Mouse (Mus musculus): Measurements from ENCODE around the gene Gnb2. TPM values are rescaled to one million over a fixed set of nuclear protein-coding genes. Genes with fewer than 3 reads are reported as not detected.
A peak's percentile ranks its signal among the peaks of the same experiment; 100 is the strongest.

Gene Gnb2
- polyA plus RNA-seq, 1 experiment: 332 TPM

DNA sequence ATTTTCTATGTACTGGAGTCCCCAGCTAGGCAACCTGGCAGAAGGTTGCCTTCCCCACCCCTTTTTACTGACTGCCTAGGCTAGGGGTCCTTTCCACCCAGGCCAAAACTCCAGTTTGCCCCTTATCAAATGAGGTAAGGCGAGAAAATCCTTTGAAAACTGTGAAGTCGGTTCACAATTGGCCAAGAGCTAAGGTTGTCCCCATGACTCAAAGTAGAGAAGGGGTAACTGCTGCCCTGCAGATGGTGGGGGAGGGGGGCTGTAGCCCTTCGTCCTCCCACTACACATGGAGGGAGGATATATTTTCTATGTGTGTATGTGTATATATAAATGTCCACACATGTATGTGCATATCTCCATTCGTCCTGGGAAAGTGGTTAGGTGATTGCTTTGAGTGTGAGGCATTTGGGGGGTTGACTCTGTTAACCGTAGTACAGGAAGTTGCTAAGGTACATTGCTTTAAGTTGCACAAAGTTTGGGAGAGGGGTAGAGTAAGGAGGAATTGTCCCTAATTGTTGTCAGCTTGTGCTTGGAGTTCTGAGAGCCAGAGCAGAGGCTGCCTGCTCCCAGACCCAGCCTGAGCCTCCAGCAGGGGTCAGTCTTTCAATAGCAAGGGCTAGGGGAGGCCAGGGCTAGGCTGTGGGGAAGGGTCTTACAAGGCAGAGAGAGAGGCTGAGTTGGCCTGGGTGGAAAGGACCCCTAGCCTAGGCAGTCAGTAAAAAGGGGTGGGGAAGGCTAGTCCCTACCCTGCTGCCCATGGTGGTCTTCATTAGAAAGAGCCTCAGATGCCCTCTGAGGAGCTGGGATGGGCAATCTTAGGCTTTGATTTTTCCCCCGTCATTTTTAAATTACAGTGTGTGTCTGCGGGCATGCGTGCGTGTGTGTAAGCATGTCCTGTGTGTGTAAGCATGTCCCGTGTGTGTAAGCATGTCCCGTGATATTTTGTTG, 20.2 kb downstream of the Gnb2 start:
- no peak overlapping the region for H3K4me3 ChIP-seq (replicated peaks)
- H3K4me1 ChIP-seq: peaks cover 74% of the 10 kb centered on the region
- TF ChIP-seq FLI1 (IDR thresholded peaks at IDR 0.05; ENCODE audit: low read length) (no peak), GATA1 (IDR thresholded peaks at IDR 0.05; ENCODE audit: borderline replicate concordance, low read length) (no peak)
- H3K36me3 ChIP-seq (replicated peaks; ENCODE audit: low read length): peaks cover 23% of the 10 kb centered on the region
- H3K27me3 ChIP-seq (replicated peaks): no peaks in the 10 kb centered on the region
- no peaks in the 10 kb centered on the region for H3K9me3 ChIP-seq

DNA sequence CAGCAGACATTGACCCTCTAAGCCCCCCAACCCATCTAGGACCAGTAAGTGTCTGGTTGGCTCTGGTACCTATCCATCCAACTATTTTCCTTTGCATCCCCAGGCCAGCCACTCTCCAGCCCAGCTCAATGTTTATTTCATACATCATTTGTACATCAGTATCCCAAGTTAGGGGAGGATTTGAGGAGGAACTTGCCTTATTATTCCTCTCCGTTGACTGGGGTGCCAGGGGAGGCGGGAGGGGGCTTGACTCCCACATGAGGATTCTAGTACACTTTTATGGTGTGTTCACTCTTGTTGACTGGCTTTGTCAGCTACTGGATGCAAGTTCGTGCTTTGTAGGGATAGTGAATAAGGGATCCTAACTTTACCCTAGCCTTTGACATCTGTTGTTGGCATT, 21.6 kb downstream of the Gnb2 start:
- Histone ChIP-seq H3K4me1 (peaks cover 62% of the 10 kb centered on the region), H3K9me3 (no peaks in the 10 kb centered on the region), H3K36me3 (replicated peaks; ENCODE audit: low read length) (peaks cover 11% of the 10 kb centered on the region), H3K27me3 (replicated peaks) (no peaks in the 10 kb centered on the region), H3K4me3 (replicated peaks) (peak overlapping the region; percentile 95)
- no peak for TF ChIP-seq GATA1 (IDR thresholded peaks at IDR 0.05; ENCODE audit: borderline replicate concordance, low read length)

DNA sequence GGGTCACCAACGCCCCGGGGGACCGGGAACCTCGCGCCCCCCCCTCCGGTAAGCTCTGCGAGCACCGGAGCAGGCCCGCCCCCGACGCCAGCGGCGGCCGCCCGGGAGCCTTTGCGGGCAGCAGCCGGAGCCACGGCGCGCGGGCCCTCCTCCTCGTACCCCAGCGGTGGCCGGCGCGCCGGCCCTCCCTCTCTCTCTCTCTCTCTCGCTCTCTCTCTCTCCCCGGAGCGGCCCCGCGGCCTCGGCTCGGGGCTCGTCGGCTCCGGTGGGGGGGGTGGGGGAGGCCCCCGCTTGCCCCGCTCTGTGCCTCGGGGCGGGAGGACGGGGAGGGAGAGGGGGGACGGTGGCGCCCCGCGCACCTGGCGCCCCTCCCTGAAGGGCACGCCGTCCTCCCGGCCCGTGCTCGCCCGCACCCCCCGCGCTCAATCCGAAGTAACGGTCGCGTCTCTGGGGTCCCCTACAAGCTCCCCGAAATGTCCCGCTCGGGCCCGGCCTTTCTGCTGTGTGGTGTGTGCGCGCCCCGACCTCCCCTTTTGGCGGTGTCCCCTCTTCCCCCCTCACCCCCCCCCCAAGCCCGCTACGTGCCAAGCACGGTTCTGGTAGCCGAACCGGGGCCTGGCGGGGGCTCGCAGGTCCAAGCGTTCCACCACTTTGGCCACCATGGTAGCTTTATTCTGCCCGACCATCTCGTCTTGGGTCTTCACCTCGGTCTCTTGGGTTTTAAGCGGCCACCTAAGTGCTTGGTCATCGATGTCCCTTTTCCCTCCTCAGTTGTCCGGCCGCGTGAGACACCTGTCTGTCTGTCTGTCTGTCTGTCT, 22.5 kb downstream of the Gnb2 start:
- Histone ChIP-seq H3K4me3 (replicated peaks) (peak overlapping the region; percentile 95), H3K36me3 (replicated peaks; ENCODE audit: low read length) (peaks cover 11% of the 10 kb centered on the region), H3K9me3 (peaks cover under 1% of the 10 kb centered on the region; the same call in 1 of the 2 replicates), H3K27me3 (replicated peaks) (no peaks in the 10 kb centered on the region), H3K4me1 (peaks cover 55% of the 10 kb centered on the region)
- TF ChIP-seq GATA1 (IDR thresholded peaks at IDR 0.05; ENCODE audit: borderline replicate concordance, low read length) (no peak), FLI1 (IDR thresholded peaks at IDR 0.05; ENCODE audit: low read length) (no peak)

DNA sequence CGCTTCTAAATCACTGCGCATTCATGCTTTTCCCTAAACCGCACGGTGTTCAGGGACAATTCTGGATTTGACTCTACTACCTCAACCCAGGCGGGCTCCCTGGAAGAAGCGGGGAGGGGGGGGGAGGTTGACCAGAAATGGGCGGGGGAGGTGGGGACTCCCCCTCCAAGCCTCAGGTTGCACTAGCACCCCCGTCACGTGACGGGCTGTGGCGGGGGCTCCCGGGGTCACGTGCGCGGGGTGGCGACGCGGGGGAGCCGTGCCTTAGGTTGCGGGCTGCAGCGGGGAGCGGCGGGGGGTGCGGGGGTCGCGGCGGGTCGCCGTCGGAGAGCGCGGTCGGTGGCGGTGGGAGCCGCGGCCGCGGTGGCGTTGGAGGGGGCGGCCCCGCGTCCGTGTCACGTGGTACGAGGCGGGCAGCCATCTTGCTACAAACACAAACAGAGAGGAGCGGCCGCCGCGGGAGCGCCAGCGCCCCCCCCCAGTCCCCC, 23.3 kb downstream of the Gnb2 start:
- peaks cover 2% of the 10 kb centered on the region; the same call in 1 of the 2 replicates for H3K9me3 ChIP-seq
- H3K27me3 ChIP-seq (replicated peaks): no peaks in the 10 kb centered on the region
- peak overlapping the region; percentile 95 for H3K4me3 ChIP-seq (replicated peaks)
- TF ChIP-seq GATA1 (IDR thresholded peaks at IDR 0.05; ENCODE audit: borderline replicate concordance, low read length) (no peak), FLI1 (IDR thresholded peaks at IDR 0.05; ENCODE audit: low read length) (no peak)
- H3K4me1 ChIP-seq: peaks cover 51% of the 10 kb centered on the region
- peaks cover 11% of the 10 kb centered on the region for H3K36me3 ChIP-seq (replicated peaks; ENCODE audit: low read length)

DNA sequence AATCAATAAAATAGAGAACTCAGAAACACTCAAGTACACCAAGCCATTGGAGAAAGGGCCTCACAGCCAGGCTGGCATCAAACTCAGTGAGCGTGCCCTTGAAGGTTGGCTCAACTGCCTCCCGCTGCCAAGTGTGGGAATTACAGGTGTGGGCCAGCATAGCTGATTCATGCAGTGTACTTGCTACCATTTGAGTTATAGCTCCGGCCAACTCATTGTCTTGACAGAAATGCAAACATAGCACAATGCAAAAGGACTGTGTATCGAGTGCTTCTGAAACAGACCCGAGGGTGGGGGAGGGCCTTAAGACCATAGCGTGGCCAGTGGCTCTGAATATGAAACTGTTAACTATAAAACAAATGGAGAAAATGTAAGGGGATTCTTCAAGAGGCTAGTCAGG, 29.3 kb downstream of the Gnb2 start:
- peak overlapping the region; percentile 7 for H3K4me3 ChIP-seq (replicated peaks)
- peaks cover 10% of the 10 kb centered on the region for H3K36me3 ChIP-seq (replicated peaks; ENCODE audit: low read length)
- H3K9me3 ChIP-seq: peaks cover 2% of the 10 kb centered on the region; the same call in 1 of the 2 replicates
- H3K4me1 ChIP-seq: peaks cover 36% of the 10 kb centered on the region
- no peaks in the 10 kb centered on the region for H3K27me3 ChIP-seq (replicated peaks)
- TF ChIP-seq FLI1 (IDR thresholded peaks at IDR 0.05; ENCODE audit: low read length) (no peak), GATA1 (IDR thresholded peaks at IDR 0.05; ENCODE audit: borderline replicate concordance, low read length) (no peak)

DNA sequence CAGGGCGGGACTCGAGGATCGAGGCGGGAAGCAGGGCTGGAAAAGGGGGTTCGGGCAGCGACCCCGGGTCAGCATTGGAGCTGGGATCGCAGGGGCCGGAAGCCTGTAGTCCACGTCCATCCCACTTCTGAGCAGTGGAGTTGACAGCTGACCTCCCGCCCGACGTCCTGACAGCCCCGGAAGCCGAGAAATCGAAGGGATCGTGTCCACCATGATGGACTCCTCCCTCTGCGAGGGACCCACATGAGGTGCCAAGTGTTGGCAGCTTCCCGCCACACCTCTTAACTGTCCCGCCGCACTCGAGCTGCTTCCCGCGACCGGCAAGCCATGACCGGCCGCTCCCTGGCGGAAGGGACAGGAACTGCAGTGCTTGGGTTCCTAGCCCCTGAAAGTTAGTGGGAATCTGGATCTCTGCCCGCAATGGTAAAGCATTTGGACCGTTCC, 30.6 kb downstream of the Gnb2 start:
- no peak for TF ChIP-seq FLI1 (IDR thresholded peaks at IDR 0.05; ENCODE audit: low read length)
- TF ChIP-seq GATA1 (IDR thresholded peaks at IDR 0.05; ENCODE audit: borderline replicate concordance, low read length): no peak
- H3K4me1 ChIP-seq: peaks cover 36% of the 10 kb centered on the region
- peak overlapping the region; percentile 99 for H3K4me3 ChIP-seq (replicated peaks)

DNA sequence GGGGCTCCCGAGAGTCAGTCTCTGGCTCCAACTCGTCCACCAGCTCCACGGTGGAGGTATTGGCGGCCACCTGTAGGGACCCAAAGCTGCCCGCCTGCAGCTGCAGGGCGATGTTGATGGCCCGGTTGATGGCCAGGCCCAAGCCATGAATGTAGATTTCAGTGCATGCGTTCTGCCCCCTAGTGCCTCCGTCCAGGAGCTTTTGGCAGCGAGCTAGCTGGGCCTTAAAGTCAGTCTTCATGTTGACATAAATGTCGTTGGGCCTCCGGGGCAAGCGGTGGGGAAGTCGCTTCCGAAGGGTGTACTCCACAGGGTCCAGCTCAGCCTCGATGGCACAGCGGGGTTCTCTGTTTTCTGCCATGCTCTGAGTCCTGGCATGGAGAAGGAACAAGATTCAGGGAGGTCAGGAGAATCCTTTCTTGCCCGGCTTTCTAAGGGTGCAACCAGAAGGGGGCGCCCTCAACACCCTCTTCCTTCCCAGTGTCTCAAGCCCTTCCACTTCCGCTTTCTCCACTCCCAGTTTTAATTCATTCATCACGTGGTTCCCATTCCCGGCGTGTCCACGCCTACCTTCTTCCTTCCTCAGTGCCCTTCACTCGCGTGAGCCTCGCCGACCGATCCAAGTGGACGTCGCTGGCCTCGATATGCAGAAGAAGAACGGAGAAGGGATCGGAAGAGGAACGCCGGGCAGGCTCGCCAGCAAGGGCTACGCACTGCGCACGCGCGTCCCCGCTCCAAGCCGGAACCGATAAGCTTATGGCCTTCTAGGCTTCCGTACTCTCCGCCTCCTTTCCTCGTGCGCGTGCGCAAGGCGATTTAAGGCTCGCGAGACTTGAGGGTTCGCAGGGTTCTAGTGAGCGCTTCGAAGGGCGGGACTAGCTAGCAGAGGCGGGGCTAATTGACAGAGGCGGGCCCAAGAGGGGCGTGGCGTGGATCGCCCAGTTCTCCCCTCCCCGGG, 31.3 kb downstream of the Gnb2 start, which contains the start of gene Pop7:
Pop7 (minus strand) TSS at position 810 of the 958 bp plus-strand sequence.
- Histone ChIP-seq H3K4me1 (peaks cover 36% of the 10 kb centered on the region), H3K27me3 (replicated peaks) (no peaks in the 10 kb centered on the region), H3K36me3 (replicated peaks; ENCODE audit: low read length) (peaks cover 10% of the 10 kb centered on the region), H3K9me3 (peaks cover 2% of the 10 kb centered on the region; the same call in 1 of the 2 replicates), H3K4me3 (replicated peaks) (peak within 1 kb of the TSS; percentile 99)
- no peak for TF ChIP-seq FLI1 (IDR thresholded peaks at IDR 0.05; ENCODE audit: low read length)
- TF ChIP-seq GATA1 (IDR thresholded peaks at IDR 0.05; ENCODE audit: borderline replicate concordance, low read length): peak; percentile 91

More for the DNA sequence above, 30.6 kb downstream of the Gnb2 start:
- Histone ChIP-seq H3K27me3 (replicated peaks) (no peaks in the 10 kb centered on the region), H3K36me3 (replicated peaks; ENCODE audit: low read length) (peaks cover 10% of the 10 kb centered on the region), H3K9me3 (peaks cover 2% of the 10 kb centered on the region; the same call in 1 of the 2 replicates)

DNA sequence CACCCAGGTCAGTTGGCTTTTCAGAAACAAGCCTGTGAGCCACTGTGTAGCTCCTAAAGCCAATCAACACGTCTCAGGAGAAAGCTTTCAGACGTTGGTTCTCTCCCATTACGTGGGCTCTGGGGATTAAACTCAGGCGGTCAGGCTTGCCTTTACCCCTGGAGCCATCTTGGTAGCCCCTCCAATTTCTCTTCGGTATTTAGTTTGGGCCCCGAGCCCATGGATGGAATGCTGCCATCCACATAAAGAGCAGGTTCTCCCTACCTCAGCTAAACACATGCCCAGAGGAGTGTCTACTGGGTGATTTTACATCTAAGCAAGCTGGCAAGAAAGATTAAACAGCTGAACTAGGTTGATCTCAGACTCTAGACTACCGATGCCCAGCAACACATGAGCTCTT, 33.1 kb downstream of the Gnb2 start:
- peaks cover 10% of the 10 kb centered on the region for H3K36me3 ChIP-seq (replicated peaks; ENCODE audit: low read length)
- no peak for TF ChIP-seq FLI1 (IDR thresholded peaks at IDR 0.05; ENCODE audit: low read length)
- TF ChIP-seq GATA1 (IDR thresholded peaks at IDR 0.05; ENCODE audit: borderline replicate concordance, low read length): no peak
- peaks cover 36% of the 10 kb centered on the region for H3K4me1 ChIP-seq

More for the DNA sequence above, 33.1 kb downstream of the Gnb2 start:
- no peaks in the 10 kb centered on the region for H3K27me3 ChIP-seq (replicated peaks)
- no peak overlapping the region for H3K4me3 ChIP-seq (replicated peaks)
- H3K9me3 ChIP-seq: no peaks in the 10 kb centered on the region
